Mouse (Mus musculus): ENCODE measurements around the gene Stra6.

Stra6 gene

GRCm38 (mm10) chr9:58049861-58050260 is 13.7 kb upstream of the Stra6 start:
- DNase-seq (ENCODE audit: low read depth): peak; percentile 59

- no peak for DNase-seq (ENCODE audit: low read depth)
Measured at GRCm38 (mm10) chr9:58051937-58052336, 11.7 kb upstream of the Stra6 start.

GRCm38 (mm10) chr9:58053102-58053501 is 10.5 kb upstream of the Stra6 start:
- DNase-seq (ENCODE audit: low read depth): no peak

- no peak for DNase-seq (ENCODE audit: low read depth)
Measured at GRCm38 (mm10) chr9:58053544-58053943, 10.0 kb upstream of the Stra6 start.

GRCm38 (mm10) chr9:58054032-58054431 is 9.6 kb upstream of the Stra6 start:
- no peak for DNase-seq (ENCODE audit: low read depth)

- DNase-seq (ENCODE audit: low read depth): no peak
Measured at GRCm38 (mm10) chr9:58055666-58056065, 7.9 kb upstream of the Stra6 start.

- DNase-seq (ENCODE audit: low read depth): no peak
Measured at GRCm38 (mm10) chr9:58059920-58060319, 3.7 kb upstream of the Stra6 start.

- DNase-seq (ENCODE audit: low read depth): no peak
Measured at GRCm38 (mm10) chr9:58060677-58061667, 2.6 kb upstream of the Stra6 start.

GRCm38 (mm10) chr9:58065532-58065931 is 1.9 kb downstream of the Stra6 start:
- no peak for DNase-seq (ENCODE audit: low read depth)

GRCm38 (mm10) chr9:58065977-58066730 is 2.6 kb downstream of the Stra6 start:
- no peak for DNase-seq (ENCODE audit: low read depth)

- DNase-seq (ENCODE audit: low read depth): no peak
Measured at GRCm38 (mm10) chr9:58066731-58067095, 3.1 kb downstream of the Stra6 start.

GRCm38 (mm10) chr9:58067546-58067945 is 4.0 kb downstream of the Stra6 start:
- DNase-seq (ENCODE audit: low read depth): no peak

GRCm38 (mm10) chr9:58074561-58074960 is 11.0 kb downstream of the Stra6 start:
- DNase-seq (ENCODE audit: low read depth): no peak

- no peak for DNase-seq (ENCODE audit: low read depth)
Measured at GRCm38 (mm10) chr9:58084586-58084985, 21.0 kb downstream of the Stra6 start.

- peak; percentile 41 for DNase-seq (ENCODE audit: low read depth)
Measured at GRCm38 (mm10) chr9:58085074-58085473, 21.5 kb downstream of the Stra6 start.

- no peak for DNase-seq (ENCODE audit: low read depth)
Measured at GRCm38 (mm10) chr9:58086203-58086602, 22.6 kb downstream of the Stra6 start.

- DNase-seq (ENCODE audit: low read depth): no peak
Measured at GRCm38 (mm10) chr9:58086861-58087260, 23.3 kb downstream of the Stra6 start.

- no peak for DNase-seq (ENCODE audit: low read depth)
Measured at GRCm38 (mm10) chr9:58087277-58087998, 23.9 kb downstream of the Stra6 start.

GRCm38 (mm10) chr9:58091623-58092425 is 28.2 kb downstream of the Stra6 start:
- peak; percentile 33 for DNase-seq (ENCODE audit: low read depth)

- peak; percentile 70 for DNase-seq (ENCODE audit: low read depth)
Measured at GRCm38 (mm10) chr9:58092581-58093269, 29.1 kb downstream of the Stra6 start.

GRCm38 (mm10) chr9:58093776-58094175 is 30.2 kb downstream of the Stra6 start:
- no peak for DNase-seq (ENCODE audit: low read depth)
